Mouse (Mus musculus) thymus, postnatal 25 days (tissue): ENCODE data around the gene Mrpl38.

Source experiments
- DNase-seq: peaks from one replicate; pipeline ENCODE4 v3.0.0; 2022

The Mrpl38 gene

DNA sequence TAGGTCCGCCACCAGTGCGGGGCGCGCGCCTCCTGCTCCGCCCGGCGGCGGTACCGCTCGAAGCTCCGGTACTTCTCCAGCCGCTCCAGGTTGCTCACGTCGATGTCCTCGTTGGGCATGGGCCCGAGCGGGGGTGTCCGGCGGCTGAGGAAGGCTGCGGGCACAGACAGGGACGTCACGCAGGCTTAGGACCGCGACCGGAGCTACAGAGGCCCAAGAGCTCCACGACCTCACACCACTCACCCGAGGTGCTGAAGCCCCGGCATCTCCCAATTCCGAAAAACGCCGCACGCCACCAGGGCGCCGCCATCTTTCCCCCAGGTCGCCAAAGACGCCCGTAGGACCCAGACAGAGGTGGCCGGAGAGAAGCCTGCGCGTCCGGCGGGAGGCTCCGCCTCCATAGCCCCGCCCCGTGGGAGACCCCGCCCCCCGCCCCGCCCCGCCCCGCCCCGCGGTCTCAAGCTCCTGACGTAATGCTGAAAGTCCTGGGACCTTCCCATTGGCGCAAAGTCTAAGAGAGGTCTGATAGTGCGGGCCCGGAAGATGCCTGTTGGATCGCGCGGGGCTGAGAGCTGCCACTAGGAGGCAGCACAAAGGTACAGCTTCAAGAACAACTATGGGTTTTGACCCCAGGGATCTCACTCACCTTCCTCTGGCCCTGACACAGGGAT lies at the start of gene Mrpl38:
Gene Mrpl38, minus strand, starts transcription at position 401 of the 671 bp plus-strand sequence.
- peak; percentile 89 for DNase-seq

DNA sequence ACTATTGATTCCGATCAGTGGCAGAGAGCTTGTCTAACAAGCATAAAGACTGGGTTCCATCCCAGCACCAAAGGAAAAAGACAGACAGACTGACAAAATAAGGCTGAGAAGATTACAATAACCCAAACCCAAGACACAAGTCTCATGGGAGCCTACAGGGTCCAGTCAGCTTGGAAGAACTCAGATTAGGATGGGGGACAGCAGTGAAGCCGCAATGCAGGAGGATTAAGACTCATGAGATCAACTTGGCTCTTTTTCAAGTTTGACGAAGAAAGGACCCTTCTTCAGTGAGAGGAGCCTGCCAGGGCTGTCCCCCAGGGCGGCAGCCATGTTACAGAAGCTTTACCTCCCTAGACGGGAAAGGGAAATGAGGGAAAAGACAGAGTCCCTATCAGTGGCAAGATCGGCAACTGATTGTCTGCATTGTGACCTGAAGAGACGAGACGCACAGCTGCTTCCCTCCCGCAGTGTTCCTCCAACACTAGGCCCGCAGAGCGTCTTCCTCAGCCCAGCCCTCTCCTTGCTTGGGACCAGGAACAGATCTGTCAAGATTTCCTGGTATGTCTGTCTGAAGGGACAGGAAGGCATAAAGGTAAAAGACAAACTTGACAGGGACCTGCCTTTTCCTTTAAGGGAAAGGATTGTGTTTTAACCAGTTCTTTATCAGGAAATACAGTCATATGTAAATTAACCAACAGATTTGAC lies 48.7 kb upstream of the Mrpl38 start:
- no peak for DNase-seq

DNA sequence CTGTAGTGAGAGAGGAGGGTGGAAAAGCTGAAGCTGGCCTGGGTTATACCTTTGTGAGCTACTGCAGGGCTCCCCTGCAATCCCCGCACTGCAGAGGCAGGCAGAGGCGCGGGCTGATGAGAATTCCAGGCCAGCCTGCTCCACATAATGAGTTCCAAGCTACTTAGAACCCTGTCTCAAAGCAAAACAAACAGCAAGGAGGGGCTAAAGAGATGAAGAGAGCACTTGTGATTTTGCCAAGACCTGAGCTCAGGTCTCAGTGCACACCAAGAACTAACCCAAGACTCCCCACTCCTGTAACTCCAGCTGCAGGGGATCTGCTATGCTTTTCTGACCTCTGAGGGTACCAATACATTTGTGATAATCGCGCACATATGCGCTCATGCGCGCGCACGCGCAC lies 47.7 kb upstream of the Mrpl38 start:
- DNase-seq: no peak

DNA sequence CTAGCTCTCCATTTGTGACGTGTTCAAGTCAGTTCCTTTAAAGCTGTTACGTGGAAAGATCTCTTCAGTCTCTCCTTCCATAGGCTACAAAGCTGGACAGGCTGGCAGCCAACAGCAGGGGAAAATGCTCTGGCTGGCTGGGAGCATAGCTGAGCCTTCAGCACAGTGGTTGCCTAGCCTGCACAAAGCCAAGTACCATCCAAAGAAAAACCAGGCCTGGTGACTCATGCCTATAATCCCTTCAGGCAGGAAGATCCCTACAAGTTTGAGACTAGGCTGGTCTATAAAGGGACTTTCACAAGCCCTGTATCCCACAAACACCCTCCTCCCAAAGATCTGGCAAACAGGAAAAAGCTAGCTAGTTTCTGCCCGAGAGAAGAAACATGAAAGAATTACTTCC lies 47.2 kb upstream of the Mrpl38 start:
- DNase-seq: no peak

DNA sequence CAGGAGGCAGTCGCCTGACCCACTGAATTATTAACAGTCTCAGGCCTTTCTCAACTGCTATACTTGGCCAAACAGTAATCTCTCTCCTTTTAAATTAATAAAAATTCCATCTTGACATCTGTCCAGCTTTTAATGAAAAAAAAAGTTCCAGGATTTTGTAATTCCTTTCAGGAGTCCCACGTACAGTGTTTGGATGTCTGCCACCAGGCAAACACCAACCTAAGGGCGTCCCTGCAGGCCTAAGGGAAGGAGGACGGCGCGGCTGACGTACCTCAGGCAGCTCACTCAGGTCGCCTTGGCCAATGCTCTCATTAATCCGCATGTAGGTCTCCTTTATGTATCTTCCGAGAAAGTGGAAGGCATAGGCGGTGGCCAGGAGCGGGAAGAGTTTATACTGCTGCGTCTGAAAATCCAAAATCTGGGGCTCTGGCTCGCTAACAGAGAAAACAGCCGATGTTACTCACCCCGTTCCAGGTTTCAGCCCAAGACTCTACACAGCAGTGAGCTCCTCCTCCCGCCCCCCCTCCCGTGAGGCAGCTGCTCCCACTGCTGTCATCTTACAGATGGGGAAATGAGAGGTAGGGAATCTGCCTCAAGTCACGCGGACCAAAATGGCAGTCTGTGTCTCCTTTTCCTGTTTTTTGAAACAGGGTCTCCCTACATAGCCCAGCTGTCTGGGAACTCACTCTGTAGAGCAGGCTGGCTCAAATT lies 39.9 kb upstream of the Mrpl38 start:
- DNase-seq: no peak

DNA sequence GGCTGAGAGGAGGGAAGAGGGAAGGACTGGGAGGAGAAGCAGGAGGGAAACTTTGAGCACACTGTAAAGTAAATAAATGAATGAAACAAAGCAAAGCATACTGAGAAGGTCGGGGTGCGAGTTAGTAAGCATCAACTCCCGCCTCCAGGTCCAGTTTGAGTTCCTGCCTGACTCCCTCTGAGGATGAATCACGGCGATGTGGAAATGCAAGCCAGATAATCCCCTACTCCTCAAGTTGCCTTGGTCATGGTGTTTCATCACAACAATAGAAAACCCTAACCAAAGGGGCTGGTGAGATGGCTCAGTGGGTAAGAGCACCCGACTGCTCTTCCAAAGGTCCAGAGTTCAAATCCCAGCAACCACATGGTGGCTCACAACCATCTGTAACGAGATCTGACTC lies 37.3 kb upstream of the Mrpl38 start:
- no peak for DNase-seq

DNA sequence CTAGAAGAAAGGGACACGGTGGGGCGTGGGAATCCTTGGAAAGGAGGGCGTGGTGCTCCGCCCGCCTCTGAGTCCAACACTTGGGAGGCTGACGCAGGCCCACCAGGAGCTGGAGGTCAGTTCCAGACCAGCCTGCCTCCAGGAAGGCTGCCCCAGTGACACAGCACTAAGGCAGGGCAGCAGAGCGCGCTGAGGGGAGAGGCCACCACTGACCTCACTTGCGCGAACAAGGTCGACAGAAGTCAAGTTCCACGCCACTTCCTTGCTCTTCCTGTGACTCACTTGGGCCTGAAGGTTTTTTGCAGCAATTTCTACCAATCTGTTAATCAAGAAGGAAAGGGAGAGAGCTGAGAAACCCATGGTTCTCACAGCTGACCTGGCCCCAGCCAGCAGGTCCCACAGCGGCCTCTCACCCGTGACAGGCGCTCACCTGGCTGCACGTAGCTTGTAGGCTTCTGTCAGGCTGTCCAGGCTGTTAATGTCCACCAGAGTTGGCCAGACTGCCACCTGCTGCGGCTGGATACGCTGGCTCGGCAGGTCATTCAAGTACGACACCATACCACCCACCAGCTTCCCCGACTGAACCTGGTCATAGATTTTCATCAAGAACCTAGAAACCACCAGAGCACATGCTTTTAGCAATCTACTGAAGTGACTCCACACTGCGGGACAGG lies 36.2 kb upstream of the Mrpl38 start:
- DNase-seq: no peak

DNA sequence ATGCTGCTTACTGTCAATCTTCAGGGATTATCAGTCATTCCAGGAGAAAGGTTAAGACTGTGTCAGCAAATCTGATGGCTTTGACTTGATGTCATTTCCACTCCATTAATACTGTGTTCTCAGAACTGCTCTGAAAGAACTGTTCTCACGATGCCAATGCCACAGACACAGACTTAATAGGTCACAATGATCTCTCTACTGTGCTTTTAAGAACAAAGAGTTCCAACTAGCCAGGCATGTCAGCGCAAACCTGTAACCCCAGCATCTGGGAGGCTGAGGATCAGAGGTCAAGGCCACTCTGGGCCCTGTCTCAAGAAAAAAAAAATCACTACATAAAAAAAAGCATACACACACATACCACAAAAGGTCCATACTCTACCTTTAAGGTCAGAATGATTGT lies 33.3 kb upstream of the Mrpl38 start:
- no peak for DNase-seq

DNA sequence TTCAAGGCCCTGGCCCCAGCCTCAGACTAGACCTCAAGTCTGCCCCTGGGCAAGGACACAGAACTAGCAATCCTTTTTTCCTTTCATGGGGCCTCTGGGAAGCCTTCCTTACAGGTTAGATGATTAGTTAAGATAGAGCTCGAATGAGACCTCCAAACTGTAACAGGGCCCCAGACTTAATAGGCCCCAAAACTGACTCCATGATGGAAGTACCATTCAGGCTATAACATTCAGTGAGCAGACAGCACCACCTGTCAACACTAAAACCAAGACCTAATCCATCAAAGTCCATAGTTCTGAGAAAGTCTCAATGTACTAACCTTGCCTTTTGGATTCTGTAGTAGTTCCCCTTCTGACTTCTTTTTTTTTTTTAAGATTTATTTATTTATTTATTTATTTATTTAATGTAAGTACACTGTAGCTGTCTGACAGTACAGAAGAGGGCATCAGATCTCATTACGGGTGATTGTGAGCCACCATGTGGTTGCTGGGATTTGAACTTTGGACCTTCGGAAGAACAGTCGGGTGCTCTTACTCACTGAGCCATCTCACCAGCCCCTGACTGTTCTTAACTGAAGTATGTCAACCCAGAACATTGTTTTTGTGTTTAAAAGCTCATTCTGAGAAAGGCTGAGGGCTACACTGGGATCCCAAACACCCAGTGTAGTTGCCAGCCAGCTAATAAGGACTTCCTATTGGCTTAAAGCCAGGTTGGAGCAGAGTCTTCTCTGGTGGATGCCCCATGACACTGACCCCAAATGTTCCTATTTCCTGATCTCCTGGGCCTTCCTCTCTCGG lies 31.5 kb upstream of the Mrpl38 start:
- DNase-seq: no peak

DNA sequence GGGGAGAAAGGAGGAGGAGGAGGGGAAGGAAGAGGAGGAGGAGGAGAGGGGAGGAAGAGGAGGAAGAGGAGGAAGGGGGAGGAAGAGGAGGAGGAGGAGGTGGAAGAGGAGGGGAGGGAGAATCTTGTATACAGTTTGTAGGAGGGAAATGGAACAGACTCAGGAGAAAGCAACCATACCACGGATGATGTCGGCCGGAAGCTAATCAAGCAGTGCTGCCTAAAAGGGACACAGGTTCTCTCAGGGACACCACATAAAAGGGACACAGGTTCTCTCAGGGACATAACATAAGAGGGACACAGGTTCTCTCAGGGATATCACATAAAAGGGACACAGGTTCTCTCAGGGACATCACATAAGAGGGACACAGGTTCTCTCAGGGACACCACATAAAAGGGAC lies 30.5 kb upstream of the Mrpl38 start:
- DNase-seq: no peak

DNA sequence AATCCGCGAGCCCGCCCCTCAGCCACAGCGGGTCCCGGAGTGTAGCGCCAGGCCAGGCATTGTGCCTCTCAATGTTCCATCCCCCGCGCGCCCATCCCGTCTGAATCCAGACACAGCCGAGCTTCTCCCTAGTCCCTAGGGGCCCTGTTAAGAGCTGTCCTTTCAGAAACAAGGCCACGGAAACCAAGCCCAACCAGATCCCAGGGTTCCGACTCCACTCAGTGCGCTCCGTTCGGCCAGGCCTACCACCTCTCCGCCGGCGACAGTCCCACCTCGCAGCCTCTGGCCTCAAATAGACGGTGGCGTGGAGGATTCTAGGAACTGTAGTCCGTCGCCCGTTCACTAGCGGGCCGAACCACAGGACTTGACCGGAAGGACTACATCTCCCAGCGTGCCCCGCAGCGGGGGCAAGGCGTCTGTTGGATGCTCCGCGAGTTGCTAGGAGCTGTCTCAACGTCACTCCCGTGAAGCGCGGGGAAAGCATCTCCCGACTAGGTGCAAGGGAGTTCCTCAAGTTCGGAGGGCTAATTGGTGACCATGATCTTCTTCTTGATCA lies 29.3 kb upstream of the Mrpl38 start, which contains the start of gene Fbf1:
Gene Fbf1, minus strand, starts transcription at position 283 of the 556 bp plus-strand sequence.
- peak; percentile 90 for DNase-seq

DNA sequence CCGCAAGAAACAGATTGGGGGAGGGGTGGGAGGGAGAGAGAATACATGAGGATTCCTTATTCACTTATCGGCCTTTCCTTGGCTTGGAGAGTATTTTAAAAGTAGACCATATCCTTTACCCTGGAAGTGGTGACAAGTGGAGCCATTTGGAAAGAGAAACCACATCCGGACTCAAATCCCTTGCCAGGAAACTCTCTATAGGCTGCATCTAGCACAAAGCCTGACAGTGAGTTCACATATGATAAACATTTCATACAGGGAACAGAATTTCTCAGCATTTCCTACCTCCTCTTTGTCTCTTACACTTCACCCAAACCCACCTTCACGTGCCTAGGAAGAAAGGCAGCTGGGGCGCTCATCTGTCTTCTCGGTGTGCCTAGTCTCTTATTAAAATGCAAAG lies 28.6 kb upstream of the Mrpl38 start:
- no peak for DNase-seq

DNA sequence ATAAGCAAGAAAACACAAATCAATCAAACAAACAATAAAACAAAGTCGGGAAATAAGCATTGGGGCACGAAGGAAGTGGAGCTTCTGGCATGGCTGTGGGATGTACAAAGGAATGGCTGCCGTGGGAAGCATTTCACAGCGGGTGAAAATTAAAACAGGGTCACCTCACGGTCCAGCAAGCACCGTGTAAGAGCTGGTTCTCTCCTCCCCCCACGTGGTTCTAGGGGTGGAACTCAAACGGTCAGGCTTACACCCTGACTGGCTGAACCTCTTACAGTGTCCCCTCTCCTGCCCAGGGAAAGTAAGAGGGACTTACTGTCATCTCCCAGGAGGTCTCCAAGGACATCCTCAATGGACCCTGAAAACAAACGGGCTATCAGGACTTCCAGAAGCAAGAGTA lies 24.3 kb upstream of the Mrpl38 start:
- no peak for DNase-seq

DNA sequence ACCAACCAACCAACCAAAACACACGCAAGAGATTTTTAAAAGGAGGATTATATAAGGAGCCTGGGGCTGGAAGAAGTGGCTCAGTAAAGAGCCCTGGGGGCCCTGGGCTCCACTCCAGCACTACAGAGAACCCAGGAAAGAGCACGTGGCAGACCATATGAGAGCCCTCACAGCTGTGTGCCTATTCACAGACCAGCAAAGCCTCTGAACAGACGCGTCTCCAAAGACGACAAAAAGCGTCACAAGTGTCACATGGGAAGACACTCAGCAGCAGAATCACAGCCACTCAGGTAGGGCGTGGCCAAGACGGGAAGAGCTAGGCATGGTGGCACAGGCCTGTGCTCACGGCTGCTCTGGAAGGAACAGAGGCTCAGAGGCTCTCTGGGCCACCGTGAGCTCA lies 23.5 kb upstream of the Mrpl38 start:
- peak; percentile 8 for DNase-seq

DNA sequence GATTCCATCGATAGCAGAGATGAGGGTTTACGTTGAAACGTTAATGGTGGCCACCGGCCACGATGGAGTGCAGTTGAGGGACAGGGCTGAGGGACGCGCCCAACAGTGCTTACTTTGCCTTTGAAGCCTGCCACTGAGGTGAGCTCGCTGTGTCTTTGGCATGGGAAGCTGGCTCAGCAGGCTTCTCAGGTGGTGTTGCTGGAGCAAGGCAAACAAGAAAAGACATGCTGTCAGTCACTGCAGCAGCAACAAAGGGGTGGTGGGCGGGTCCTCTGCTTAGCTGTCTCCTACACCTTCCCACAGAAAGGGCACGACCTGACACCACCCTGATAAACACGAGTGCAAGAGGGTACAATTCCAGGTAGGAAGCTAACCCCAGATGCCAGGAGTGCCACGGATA lies 22.6 kb upstream of the Mrpl38 start:
- no peak for DNase-seq

DNA sequence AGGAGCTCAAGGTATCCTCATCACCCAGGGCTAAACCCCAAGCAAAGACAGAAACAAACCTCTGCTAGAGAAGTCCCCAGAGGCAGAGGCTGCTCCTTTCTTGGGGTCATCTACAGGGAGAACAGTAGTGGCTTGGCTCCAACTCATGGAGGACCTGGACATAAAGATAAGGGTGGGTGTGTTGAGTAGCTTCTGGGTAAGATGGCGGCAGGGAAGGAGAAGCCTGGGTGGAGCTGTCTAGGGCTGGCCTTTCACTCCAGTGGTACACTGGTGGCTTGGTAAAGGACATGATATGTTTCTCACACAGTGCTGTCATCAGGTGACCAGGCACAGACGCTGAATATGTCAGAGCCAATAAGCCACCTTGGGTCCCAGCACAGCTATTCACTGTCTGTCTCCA lies 12.3 kb upstream of the Mrpl38 start:
- no peak for DNase-seq

DNA sequence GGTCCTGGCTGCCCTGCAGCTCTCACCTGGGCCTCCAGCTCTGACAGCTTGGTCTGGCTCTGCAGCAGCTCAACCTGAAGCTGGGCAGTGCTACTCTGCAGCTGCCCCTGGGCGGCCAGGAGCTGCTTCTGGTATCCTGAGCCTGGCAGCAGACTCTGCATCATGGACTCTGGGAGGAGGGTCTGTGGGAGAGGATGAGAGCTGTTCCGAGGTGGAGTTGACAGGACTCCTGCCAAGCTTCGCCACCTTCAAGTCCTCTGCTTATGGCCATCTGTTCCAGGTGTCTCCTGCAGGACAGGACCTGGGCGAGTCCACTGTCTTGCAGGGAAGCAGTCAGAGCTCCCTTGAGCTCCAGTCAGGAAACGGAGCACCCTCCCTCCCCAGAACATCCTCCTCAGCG lies 10.7 kb upstream of the Mrpl38 start:
- DNase-seq: no peak

DNA sequence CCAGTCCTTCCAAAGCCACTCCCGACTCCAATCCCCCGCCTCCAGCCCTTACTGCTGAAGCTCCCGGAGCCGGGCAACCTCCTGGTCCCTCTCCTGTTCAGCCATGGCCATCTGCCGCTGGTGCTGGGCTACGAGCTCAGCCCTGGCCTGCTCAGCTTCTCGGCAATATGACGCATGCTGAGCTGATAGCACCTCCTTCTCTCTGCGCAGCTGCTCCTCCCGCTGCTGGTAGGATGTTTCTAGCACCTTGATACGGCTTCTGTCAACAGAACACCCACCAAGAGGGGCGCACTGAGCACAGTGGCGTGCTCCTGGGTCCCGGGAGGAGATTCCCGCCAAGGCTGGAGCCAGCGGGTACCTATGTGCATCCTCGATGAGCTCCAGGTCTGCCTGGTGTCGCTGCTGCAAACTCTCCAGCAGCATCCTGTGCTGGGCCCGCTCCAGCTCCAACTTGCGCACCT lies 10.1 kb upstream of the Mrpl38 start:
- DNase-seq: no peak

DNA sequence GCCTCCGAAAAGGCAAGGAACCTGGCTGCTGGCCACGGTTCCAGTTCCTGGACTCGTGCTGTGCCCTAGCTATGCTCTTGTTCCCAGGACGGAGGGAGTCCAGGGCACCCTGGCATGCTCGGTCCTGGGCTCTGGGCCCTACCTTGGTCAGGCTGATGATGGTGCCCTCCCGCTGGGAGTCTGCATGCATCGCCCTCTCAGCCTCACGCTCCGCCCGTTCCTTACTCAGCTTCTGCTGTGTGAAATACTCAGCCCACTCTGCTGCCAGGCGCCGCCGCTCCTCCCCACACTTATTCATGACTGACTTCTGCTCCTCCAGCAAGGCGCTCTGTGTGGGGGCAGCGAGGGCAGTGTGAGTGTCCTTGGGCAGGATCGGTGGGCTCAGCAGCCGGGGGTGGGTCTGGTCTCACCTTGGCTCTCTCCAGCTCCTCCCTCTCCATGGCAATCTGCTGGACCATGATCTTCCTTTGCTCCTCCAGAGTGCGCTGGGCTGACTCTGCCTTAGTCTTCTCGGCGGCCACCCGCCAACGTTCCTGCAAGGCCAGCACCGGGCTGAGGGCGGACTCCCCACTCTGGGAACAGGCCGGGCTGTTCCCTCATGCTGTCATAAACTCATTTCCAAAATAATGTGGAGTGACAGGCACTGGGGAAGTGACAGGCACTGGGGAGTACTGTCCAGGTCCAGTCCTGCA lies 7.8 kb upstream of the Mrpl38 start:
- DNase-seq: no peak

DNA sequence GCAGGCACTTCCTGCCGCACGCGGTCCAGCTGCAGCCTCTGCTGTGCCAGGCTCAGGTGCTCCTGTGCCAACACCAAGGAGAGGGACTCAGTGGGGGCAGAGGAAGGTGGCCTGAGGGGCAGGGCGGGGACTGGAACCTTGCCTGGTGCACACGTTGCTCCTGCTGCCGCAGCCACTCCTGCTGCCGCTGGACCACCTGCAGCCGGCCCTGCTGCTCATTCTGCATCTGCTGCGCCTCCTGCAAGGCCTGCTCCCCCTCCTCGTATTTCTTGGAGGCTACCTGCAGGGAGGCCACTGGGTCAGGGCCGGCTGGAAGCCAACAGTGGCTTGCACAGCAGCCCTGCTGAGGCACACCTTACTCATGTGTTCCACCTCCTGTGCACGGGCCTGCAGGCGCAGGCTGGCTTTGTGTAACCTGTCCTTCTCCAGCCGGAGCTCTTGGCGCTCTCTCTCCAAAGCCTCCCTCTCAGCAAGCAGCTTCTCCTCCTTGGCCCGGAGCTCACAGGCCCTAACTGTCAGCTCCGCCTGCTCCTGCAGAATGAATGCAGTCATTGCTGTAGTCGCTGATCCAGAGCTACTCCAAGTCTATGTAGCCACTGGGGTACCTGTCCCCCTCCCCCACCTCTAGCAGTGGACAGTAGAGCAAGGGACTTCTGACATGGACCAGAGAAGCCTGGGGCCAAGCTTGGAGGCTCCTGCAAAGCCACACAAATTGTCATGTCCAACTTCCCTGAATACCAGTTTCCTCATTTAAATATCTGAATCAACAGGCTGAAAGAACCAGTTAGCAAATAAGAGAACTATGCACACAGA lies 7.0 kb upstream of the Mrpl38 start:
- no peak for DNase-seq

DNA sequence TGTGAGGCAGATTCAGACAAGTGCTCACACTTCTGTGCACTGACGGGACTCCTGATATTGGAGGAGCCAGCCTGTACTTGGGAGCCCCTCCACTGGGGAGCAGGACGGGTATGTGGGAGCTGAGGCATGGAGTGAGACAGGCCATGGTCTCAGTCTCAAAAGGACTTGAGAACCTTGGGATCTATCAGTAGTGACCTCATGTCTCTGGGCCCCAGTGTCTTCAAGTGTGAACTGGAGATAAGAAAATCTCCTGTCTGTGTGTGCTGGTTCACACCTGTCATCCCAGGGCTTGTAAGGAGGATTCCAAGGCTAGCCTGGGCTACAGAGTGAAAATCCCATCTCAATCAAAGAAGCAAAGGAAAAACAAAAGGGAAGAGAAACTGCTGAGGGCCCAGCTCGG lies 4.8 kb upstream of the Mrpl38 start:
- DNase-seq: no peak
